Mouse (Mus musculus) embryonic facial prominence, embryonic 12.5 days (tissue): ENCODE measurements around the gene Fgf15. TPM values are rescaled to one million over a fixed set of nuclear protein-coding genes. Genes with fewer than 3 reads are reported as not detected.

Source experiments
- ATAC-seq: fragments of 200-750 bp; cut with Nextera tagmentation; 2 replicates; pipeline ENCODE4 v1.8.0; 2017; ENCODE audit not compliant: insufficient number of reproducible peaks, insufficient read depth, low FRiP score, low TSS enrichment
- H3K27ac ChIP-seq: fragments of 300-500 bp; sonication (generic); 2 replicates; pipeline ENCODE4 v1.5.1; 2016; ENCODE audit warnings: mild to moderate bottlenecking
- H3K27me3 ChIP-seq: fragments of 300-500 bp; sonication (generic); 2 replicates; pipeline ENCODE4 v1.6.1; 2016; ENCODE audit warnings: mild to moderate bottlenecking, moderate library complexity
- H3K36me3 ChIP-seq: fragments of 300-500 bp; sonication (generic); 2 replicates; pipeline ENCODE4 v1.6.1; 2016; ENCODE audit warnings: mild to moderate bottlenecking
- H3K4me1 ChIP-seq: fragments of 300-500 bp; sonication (generic); 2 replicates; pipeline ENCODE4 v1.6.1; 2016
- H3K4me2 ChIP-seq: fragments of 300-500 bp; sonication (generic); replicated peaks from 2 replicates; pipeline ENCODE4 v1.6.1; 2016; ENCODE audit warnings: mild to moderate bottlenecking, moderate library complexity
- H3K4me3 ChIP-seq: fragments of 300-500 bp; sonication (generic); 2 replicates; pipeline ENCODE4 v1.5.1; 2016; ENCODE audit warnings: mild to moderate bottlenecking
- H3K9ac ChIP-seq: fragments of 300-500 bp; sonication (generic); 2 replicates; pipeline ENCODE4 v1.6.1; 2016; ENCODE audit warnings: mild to moderate bottlenecking, moderate library complexity
- H3K9me3 ChIP-seq: fragments of 300-500 bp; sonication (generic); 2 replicates; pipeline ENCODE4 v1.6.1; 2016; ENCODE audit warnings: mild to moderate bottlenecking, moderate library complexity
- WGBS: fragments of 180-500 bp; shearing (Covaris S2); methylation state at CpG from one replicate; pipeline ENCODE4 v1.1.7; 2016; 5-methylcytosine and 5-hydroxymethylcytosine counted together
- polyA plus RNA-seq: library from polyadenylated mRNA; unstranded; fragments of >200 nt; fragmentation: Nextera tagmentation; extraction: Ambion mirVana; gene quantifications from 2 replicates; pipeline ENCODE4 v1.2.1, GENCODE M21; 2016

Fgf15 gene
- polyA plus RNA-seq, 1 experiment from 2014 or later: 30.1 TPM

GRCm38 (mm10) chr7:144914296-144914947 lies 18.1 kb downstream of the Fgf15 start:
- H3K36me3 ChIP-seq: peaks cover 19% of the 10 kb centered on the region

DNA sequence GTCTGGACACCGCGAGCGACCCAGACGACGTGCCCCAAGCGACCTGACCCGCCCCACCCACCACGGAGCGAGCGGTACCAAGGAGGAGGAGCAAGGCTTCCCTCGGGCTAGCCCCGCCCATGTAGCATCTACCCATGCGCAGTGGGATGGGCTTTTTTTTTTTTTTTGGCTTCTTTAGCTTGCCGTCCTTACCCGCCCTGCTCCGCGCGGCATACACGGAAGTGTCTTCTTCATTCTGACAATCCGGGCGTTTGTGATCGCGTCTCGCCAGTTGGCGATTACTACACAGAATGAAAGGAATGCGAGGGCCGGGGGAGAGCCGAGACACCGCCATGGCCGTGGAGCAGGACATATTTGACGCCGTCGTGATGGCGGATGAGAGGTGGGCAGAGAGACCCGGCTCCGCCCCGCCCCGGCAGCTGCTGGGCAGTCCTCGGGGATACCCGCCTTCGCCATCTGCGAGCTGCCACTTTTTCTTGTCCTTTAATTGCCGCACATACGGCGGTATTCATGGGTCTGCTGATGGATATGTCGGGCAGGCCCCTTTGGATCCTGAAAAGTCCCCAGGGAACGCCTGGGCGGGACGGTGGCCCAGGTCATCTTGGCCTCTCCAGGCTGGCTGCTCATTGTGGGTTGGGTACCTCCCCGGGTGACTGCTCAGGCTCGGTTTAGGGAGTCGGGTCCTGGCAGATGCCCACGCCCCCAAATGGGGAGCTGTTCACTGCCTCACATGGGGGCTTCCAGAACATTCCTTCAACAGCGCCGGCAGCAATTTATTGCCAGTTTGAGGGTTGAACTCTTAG lies 18.8 kb downstream of the Fgf15 start, which contains the start of gene LTO1:
Gene LTO1, plus strand, starts transcription at position 153 of the 803 bp plus-strand sequence.
- Histone ChIP-seq H3K27ac (peak within 1 kb of the TSS; percentile 70; the same call in 1 of the 2 replicates), H3K4me3 (peak within 1 kb of the TSS; percentile 91), H3K9me3 (no peaks in the 10 kb centered on the region), H3K36me3 (peaks cover 26% of the 10 kb centered on the region), H3K9ac (peak within 1 kb of the TSS; percentile 82), H3K4me1 (peaks cover 10% of the 10 kb centered on the region), H3K27me3 (no peaks in the 10 kb centered on the region), H3K4me2 (peak within 1 kb of the TSS; percentile 91)
- peak; percentile 91 for ATAC-seq
- 1% methylated on average over 55 of the region's 55 CpGs for WGBS

More at GRCm38 (mm10) chr7:144914296-144914947, 18.1 kb downstream of the Fgf15 start:
- no peak overlapping the region for H3K9ac ChIP-seq
- peaks cover 10% of the 10 kb centered on the region for H3K4me1 ChIP-seq
- H3K9me3 ChIP-seq: no peaks in the 10 kb centered on the region
- H3K4me3 ChIP-seq: peak overlapping the region; percentile 91
- WGBS: 5% methylated on average over 17 of the region's 17 CpGs
- H3K4me2 ChIP-seq: peak overlapping the region; percentile 51
- peak; percentile 86 for ATAC-seq
- no peak overlapping the region for H3K27ac ChIP-seq
- H3K27me3 ChIP-seq: no peaks in the 10 kb centered on the region

DNA sequence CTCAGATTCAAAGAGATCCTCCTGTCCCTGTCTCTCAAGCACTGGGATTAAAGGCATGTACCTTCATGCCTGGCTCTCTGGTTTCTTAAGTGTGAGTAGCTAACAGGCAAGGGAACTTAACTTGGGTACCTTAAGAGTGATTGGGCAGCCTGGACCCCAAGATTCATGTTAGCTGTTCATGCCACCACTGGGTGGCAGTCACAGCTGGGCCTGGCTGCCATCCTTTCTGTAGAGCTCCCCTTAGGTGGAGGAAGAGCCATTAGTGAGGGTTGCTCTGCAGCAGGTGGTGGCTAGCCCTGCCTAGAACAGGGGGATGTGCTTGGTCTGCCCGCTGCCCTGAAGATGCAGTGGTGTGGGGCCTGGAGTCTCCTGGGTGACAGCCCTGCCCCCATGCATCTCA lies 22.5 kb downstream of the Fgf15 start:
- H3K27ac ChIP-seq: no peak overlapping the region
- no peak overlapping the region for H3K4me2 ChIP-seq
- no peak overlapping the region for H3K4me3 ChIP-seq
- ATAC-seq: no peak
- 77% methylated on average over 1 of the region's 1 CpGs for WGBS
- no peaks in the 10 kb centered on the region for H3K27me3 ChIP-seq
- peaks cover 40% of the 10 kb centered on the region for H3K36me3 ChIP-seq
- H3K9me3 ChIP-seq: no peaks in the 10 kb centered on the region
- peaks cover 10% of the 10 kb centered on the region for H3K4me1 ChIP-seq
- no peak overlapping the region for H3K9ac ChIP-seq

DNA sequence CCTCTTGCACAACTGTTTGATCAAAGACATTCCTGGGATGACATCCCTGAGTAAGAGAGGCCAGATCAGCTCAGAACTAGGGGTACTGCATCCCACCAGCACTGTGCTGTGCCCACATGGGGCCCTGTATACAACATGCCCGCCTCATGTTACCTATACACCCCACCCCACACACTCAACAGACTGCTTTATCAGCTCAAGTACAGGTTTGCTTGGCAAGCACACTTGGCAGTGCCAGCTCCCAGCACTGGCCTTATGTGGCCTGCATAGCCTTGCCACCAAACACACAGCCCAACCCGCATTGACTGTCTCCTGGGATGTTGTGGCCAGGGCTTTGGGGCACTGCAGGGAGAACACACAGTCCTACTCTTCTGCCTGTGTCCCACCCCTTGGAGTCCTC lies 31.3 kb downstream of the Fgf15 start:
- Histone ChIP-seq H3K9me3 (no peaks in the 10 kb centered on the region), H3K4me3 (no peak overlapping the region), H3K4me2 (no peak overlapping the region), H3K9ac (no peak overlapping the region; the same call in 1 of the 2 replicates), H3K4me1 (peaks cover 3% of the 10 kb centered on the region; the same call in 1 of the 2 replicates), H3K36me3 (peaks cover 17% of the 10 kb centered on the region), H3K27ac (0 out of 2 replicates have a peak overlapping the region, but pooled peaks have one; percentile 4), H3K27me3 (no peaks in the 10 kb centered on the region)
- ATAC-seq: no peak
- 85% methylated on average over 2 of the region's 2 CpGs for WGBS

GRCm38 (mm10) chr7:144928009-144928888 lies 31.9 kb downstream of the Fgf15 start:
- WGBS: 78% methylated on average over 4 of the region's 4 CpGs
- no peak for ATAC-seq

GRCm38 (mm10) chr7:144928889-144929210 lies 32.5 kb downstream of the Fgf15 start:
- no peak for ATAC-seq
- no peak overlapping the region for H3K27ac ChIP-seq
- no peak overlapping the region for H3K9ac ChIP-seq
- H3K36me3 ChIP-seq: peaks cover 28% of the 10 kb centered on the region
- no peaks in the 10 kb centered on the region for H3K9me3 ChIP-seq
- peaks cover 7% of the 10 kb centered on the region; the same call in 1 of the 2 replicates for H3K4me1 ChIP-seq
- H3K4me3 ChIP-seq: no peak overlapping the region
- no peak overlapping the region for H3K4me2 ChIP-seq
- no peaks in the 10 kb centered on the region for H3K27me3 ChIP-seq
- WGBS: 80% methylated on average over 6 of the region's 6 CpGs

More at GRCm38 (mm10) chr7:144928009-144928888, 31.9 kb downstream of the Fgf15 start:
- no peak overlapping the region for H3K9ac ChIP-seq
- no peaks in the 10 kb centered on the region for H3K9me3 ChIP-seq
- no peaks in the 10 kb centered on the region for H3K27me3 ChIP-seq
- H3K36me3 ChIP-seq: peaks cover 22% of the 10 kb centered on the region
- H3K4me3 ChIP-seq: no peak overlapping the region
- 0 out of 2 replicates have a peak overlapping the region, but pooled peaks have one; percentile 4 for H3K27ac ChIP-seq
- H3K4me2 ChIP-seq: no peak overlapping the region
- peaks cover 7% of the 10 kb centered on the region; the same call in 1 of the 2 replicates for H3K4me1 ChIP-seq

- no peaks in the 10 kb centered on the region for H3K27me3 ChIP-seq
- H3K27ac ChIP-seq: no peak overlapping the region
- no peaks in the 10 kb centered on the region for H3K9me3 ChIP-seq
- no peak overlapping the region for H3K4me2 ChIP-seq
- WGBS: 86% methylated on average over 8 of the region's 8 CpGs
- H3K4me1 ChIP-seq: peaks cover 7% of the 10 kb centered on the region; the same call in 1 of the 2 replicates
- no peak overlapping the region for H3K4me3 ChIP-seq
- H3K36me3 ChIP-seq: peaks cover 32% of the 10 kb centered on the region
- H3K9ac ChIP-seq: no peak overlapping the region
- ATAC-seq: no peak
Measured at GRCm38 (mm10) chr7:144929506-144929905, 33.2 kb downstream of the Fgf15 start.

DNA sequence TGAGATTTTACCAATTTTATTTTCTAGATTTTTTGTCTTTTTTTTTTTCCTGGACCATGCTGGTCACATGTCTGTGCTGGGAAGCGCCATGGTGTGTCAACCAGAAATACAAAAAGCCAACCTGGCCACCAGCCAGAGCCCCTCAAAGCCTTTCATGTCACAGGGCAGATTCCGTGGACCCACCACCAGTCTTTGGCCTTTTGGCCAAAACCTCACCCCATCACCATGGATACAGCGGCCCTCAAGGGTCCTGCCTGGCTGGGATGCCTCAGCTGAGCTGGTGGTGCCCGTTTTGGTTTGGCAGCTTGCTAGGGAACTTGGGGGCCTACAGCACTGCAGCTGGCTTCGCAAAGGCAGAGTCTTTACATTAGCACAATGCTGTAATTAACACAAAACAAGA lies 33.6 kb downstream of the Fgf15 start:
- H3K4me1 ChIP-seq: peaks cover 7% of the 10 kb centered on the region; the same call in 1 of the 2 replicates
- no peaks in the 10 kb centered on the region for H3K27me3 ChIP-seq
- H3K27ac ChIP-seq: no peak overlapping the region
- WGBS: 67% methylated on average over 5 of the region's 5 CpGs
- ATAC-seq: no peak
- H3K4me3 ChIP-seq: no peak overlapping the region
- peaks cover 35% of the 10 kb centered on the region for H3K36me3 ChIP-seq
- no peak overlapping the region for H3K9ac ChIP-seq
- no peak overlapping the region for H3K4me2 ChIP-seq
- H3K9me3 ChIP-seq: no peaks in the 10 kb centered on the region

DNA sequence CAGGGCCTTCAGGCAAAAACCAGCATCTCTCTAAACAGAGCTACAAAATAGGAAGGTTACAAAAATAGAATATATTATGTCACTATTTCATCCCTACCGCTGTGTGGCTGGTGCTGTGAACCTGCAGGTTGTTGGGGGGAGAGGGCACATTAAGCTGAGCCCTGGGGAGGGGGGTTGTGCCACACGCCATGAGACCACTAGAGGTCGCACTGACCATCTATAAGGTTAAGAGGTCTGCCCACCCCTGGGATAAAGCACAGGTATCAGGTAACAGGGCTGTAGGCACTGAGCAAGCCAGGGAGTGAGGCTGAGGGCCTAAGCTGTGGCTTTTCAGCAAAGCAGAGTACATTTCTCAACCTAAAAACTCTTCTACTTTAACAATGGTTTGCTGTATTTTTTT lies 35.4 kb downstream of the Fgf15 start:
- Histone ChIP-seq H3K4me1 (peaks cover 15% of the 10 kb centered on the region), H3K9me3 (no peaks in the 10 kb centered on the region), H3K9ac (no peak overlapping the region), H3K36me3 (peaks cover 51% of the 10 kb centered on the region), H3K27ac (peak overlapping the region; percentile 36; the same call in 1 of the 2 replicates), H3K4me3 (no peak overlapping the region), H3K4me2 (no peak overlapping the region), H3K27me3 (no peaks in the 10 kb centered on the region)
- 20% methylated on average over 3 of the region's 3 CpGs for WGBS
- no peak for ATAC-seq

GRCm38 (mm10) chr7:144932389-144932937 lies 36.1 kb downstream of the Fgf15 start:
- no peak overlapping the region for H3K9ac ChIP-seq
- 66% methylated on average over 18 of the region's 18 CpGs for WGBS

GRCm38 (mm10) chr7:144933336-144933735 lies 37.0 kb downstream of the Fgf15 start:
- H3K9ac ChIP-seq: no peak overlapping the region
- no peaks in the 10 kb centered on the region for H3K9me3 ChIP-seq
- no peaks in the 10 kb centered on the region for H3K27me3 ChIP-seq
- WGBS: 86% methylated on average over 3 of the region's 3 CpGs
- peaks cover 54% of the 10 kb centered on the region for H3K36me3 ChIP-seq
- no peak overlapping the region for H3K27ac ChIP-seq
- H3K4me3 ChIP-seq: no peak overlapping the region
- ATAC-seq: no peak
- H3K4me1 ChIP-seq: peaks cover 21% of the 10 kb centered on the region
- H3K4me2 ChIP-seq: no peak overlapping the region

More at GRCm38 (mm10) chr7:144932389-144932937, 36.1 kb downstream of the Fgf15 start:
- Histone ChIP-seq H3K9me3 (no peaks in the 10 kb centered on the region), H3K27me3 (no peaks in the 10 kb centered on the region), H3K27ac (no peak overlapping the region), H3K4me3 (no peak overlapping the region), H3K4me2 (no peak overlapping the region), H3K4me1 (peaks cover 21% of the 10 kb centered on the region), H3K36me3 (peaks cover 54% of the 10 kb centered on the region)
- ATAC-seq: no peak
